Mouse (Mus musculus): ENCODE results near the gene 1700020N15Rik. TPM values are rescaled to one million over a fixed set of nuclear protein-coding genes. Genes with fewer than 3 reads are reported as not detected.
"Not testable (repeated sequence)": the region's sequence is repeated elsewhere in the genome, so short reads cannot be mapped to it uniquely, and the experiment has no call there.

The 1700020N15Rik gene
- not detected in 3 replicates for total RNA-seq (2017)

- not testable (repeated sequence) for ATAC-seq (replicated peaks; ENCODE audit: insufficient number of reproducible peaks, low FRiP score, low TSS enrichment, poor library complexity, severe bottlenecking)
Observed at GRCm38 (mm10) chrX:69945000-69945399, at the start of gene 1700020N15Rik. TSS of gene 1700020N15Rik (plus strand) at chrX:69945300.

- ATAC-seq (replicated peaks; ENCODE audit: insufficient number of reproducible peaks, low FRiP score, low TSS enrichment, poor library complexity, severe bottlenecking): no peak
Observed at GRCm38 (mm10) chrX:69976790-69977579, 31.9 kb downstream of the 1700020N15Rik start.

All from monocyte, adult 5-6 weeks (primary cell).